Mouse (Mus musculus) Patski (cell line): ENCODE results near the gene Gm29609. TPM values are rescaled to one million over a fixed set of nuclear protein-coding genes. Genes with fewer than 3 reads are reported as not detected.

Experiments
- ATAC-seq: fragments of 100-300 bp; one replicate; pipeline ENCODE4 v1.8.0; 2021
- CTCF ChIA-PET: fragments of 350-600 bp; sonication (Branson Sonifier 250); formaldehyde crosslinking; loops from one replicate; lab custom pipeline; 2022; ENCODE audit warnings: inconsistent platforms; lab: Charles Lee
- POLR2A ChIA-PET: fragments of 350-600 bp; sonication (Branson Sonifier 250); formaldehyde crosslinking; loops from one replicate; lab custom pipeline; 2022; ENCODE audit warnings: antibody characterized with exemption, inconsistent platforms; lab: Charles Lee
- DNase-seq: peaks from one replicate; pipeline ENCODE4 v3.0.0-alpha.2; 2011; ENCODE audit warnings: low read depth, low spot score
- H3K27me3 ChIP-seq: fragments of 371-371 bp; one replicate; pipeline ENCODE4 v1.5.1; 2021
- CTCF ChIP-seq: fragments of 100-300 bp; IDR thresholded peaks from one replicate; pipeline ENCODE4 v1.5.1; 2021
- in situ Hi-C: fragments of 300-500 bp; cut with MboI; formaldehyde crosslinking; loops from 3 replicates; pipeline ENCODE4 v1.11.1; 2018; ENCODE audit warnings: low pct_unique_long_range_greater_than_20kb, mixed read lengths
- polyA plus RNA-seq: library from polyadenylated mRNA; unstranded; gene quantifications from one replicate; pipeline ENCODE4 v1.2.3, GENCODE M21; 2021

Gene Gm29609
- polyA plus RNA-seq, 1 experiment from 2014 or later, result 3.9 TPM

DNA sequence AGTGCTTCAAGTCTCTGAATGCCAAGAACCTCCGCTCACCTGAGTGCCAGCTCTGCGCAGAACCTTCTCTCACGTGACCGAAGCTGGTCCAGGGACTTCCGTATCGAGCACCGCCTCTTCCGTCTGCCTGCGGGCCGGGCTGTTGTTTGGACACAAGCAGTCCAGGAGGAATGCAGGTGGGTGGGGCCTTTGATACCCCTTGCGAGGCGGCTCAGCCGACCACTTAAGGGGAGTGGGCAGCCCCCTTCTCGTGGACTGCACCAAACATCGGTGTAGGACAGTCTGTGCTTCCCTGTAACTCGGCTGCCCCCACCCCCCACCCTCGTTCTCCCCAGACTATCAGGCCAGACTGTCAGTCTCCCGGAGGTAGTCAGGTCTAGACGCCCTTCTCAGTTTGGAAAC is 25.6 kb downstream of the Gm29609 start, which contains the start of gene Mpv17:
TSS of gene Mpv17 (minus strand) at position 100 of the 402 bp plus-strand sequence.
- ChIA-PET POLR2A (interaction anchor here (0.6 to 1.0 kb wide), 3 partner anchors 16 to 39 kb away, joined by 3 read pairs; partner anchors contain the start of genes Eif2b4, Gm29609, Gtf3c2 and Snx17), CTCF (interaction anchor here (1.8 kb wide), 1 partner anchor 9 kb away, joined by 5 read pairs; no protein-coding TSS in a partner anchor)
- H3K27me3 ChIP-seq, result no peaks in the 10 kb centered on the region
- ATAC-seq (peak; percentile 75), DNase-seq (peak; percentile 70)
- in situ Hi-C loops, result no loop called here
- TF ChIP-seq CTCF, result no peak

DNA sequence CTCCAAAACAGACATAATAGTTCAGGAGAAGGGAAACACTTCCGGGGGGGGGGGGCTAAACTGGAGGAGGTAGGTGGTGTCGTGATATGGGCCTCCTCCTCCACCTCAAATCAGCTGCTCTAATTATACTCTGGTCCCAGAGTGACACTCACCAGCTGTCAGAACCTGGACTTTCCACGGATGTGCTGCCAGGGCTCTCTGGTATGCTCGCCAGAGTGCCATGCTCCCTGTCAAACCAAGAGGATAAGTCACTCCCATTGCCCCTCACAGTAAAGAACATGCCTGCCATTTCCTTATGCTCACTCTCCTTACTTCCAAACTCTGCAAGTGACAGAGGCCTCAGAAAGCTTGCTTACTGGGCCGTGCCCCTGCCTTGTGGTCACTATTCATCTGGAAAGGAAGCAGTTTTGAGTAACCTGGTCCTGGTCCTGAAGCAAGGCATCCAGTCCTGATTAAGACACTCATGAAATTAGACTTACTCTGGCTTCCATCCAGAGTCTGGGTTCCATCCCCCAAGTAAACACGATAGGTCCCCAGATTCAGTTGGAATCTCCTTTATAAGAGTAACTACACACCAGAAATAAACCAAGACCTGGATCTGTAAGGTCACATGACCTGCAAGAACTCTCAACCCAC is 26.1 kb downstream of the Gm29609 start:
- ATAC-seq (peak; percentile 8), DNase-seq (no peak)
- CTCF ChIA-PET, result interaction anchor here (1.8 kb wide), 1 partner anchor 9 kb away, joined by 5 read pairs; no protein-coding TSS in a partner anchor
- TF ChIP-seq CTCF, result no peak
- in situ Hi-C loops, result no loop called here
- H3K27me3 ChIP-seq, result no peaks in the 10 kb centered on the region
- POLR2A ChIA-PET, result interaction anchor here (0.6 to 2.0 kb wide), 4 partner anchors 9 to 248 kb away, joined by 3 to 5 read pairs (median 4); partner anchors contain the start of genes Eif2b4, Gm29609, Gtf3c2 and Snx17

DNA sequence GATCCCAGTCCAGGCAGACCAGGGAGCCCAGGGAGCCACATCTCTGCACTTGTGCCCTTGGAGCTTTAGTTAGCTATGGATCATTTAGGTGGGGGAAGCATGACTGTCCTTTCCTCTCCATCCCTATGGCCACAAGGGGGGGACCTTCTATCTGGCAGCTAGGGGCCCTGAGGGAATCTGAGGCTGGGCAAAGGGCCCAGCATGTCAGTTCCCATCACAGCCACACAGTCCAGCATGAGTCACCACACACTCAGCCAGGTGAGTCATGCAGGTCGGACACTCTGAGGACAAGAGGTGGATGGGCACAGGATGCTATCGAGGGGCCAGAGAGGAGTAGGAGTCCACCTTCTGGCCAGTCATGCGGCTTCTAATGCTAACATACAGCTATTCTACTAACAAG is 28.0 kb downstream of the Gm29609 start:
- POLR2A ChIA-PET, result interaction anchor here (0.6 to 2.0 kb wide), 4 partner anchors 11 to 97 kb away, joined by 3 to 5 read pairs (median 3); partner anchors contain the start of gene Zfp513
- TF ChIP-seq CTCF, result no peak

DNA sequence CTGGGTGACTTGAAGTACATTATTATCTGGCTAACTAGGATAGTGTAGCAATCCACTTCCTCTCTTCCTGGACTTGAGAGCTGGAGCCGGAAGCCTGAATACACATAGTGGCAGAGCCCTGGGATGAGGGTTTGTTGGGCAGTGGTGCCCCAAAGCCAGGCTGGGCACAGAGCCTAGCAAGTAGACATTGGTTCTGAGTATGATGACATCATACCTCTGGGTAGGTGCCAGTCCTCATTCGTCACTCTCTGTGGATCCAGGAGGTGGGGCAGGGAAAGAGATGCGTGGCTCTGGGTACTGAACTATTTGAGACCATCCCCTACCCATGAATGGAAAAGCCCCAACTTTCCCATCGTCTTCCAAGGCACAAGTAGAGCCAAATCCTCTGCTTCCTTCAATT is 29.9 kb downstream of the Gm29609 start:
- CTCF ChIA-PET, result no interaction called here
- in situ Hi-C loops, result no loop called here
- POLR2A ChIA-PET, result interaction anchor here (0.6 kb wide), 1 partner anchor 326 kb away, joined by 3 read pairs; no protein-coding TSS in a partner anchor
- ATAC-seq, result no peak
- no peaks in the 10 kb centered on the region for H3K27me3 ChIP-seq
- DNase-seq, result no peak
- no peak for TF ChIP-seq CTCF

More for the DNA sequence above, 28.0 kb downstream of the Gm29609 start:
- ATAC-seq (peak; percentile 48), DNase-seq (peak; percentile 91)
- in situ Hi-C loops, result no loop called here
- H3K27me3 ChIP-seq, result no peaks in the 10 kb centered on the region
- CTCF ChIA-PET, result interaction anchor here (0.8 to 2.2 kb wide), 4 partner anchors 13 to 41 kb away, joined by 3 to 11 read pairs (median 6); partner anchors contain the start of genes Gm29609, Gtf3c2 and Ucn

DNA sequence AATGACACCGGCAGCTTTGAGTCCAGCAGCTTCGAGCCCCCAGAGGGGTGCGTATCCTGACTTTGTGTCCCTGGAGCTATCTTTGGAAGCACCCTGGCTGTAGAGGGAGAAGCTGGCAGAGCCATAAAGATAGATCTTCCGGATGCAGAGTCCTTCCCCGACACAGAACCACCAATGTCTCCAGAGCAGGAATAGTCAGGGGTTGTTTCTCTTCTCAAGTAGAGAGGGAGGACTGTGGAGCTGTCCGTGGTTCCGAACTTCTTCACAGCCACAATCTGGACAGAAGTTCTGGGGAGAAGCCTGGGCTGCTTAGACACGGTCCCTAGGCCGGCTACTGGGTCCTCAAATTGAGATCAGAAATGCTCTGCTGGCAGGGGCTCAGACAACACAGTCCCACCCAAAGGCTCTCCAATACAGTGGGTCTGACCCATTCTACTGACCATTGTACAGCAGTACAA is 40.7 kb downstream of the Gm29609 start:
- POLR2A ChIA-PET, result no interaction called here
- H3K27me3 ChIP-seq, result peaks cover 41% of the 10 kb centered on the region
- DNase-seq, result no peak
- no peak for TF ChIP-seq CTCF
- peak; percentile 30 for ATAC-seq
- CTCF ChIA-PET, result interaction anchor here (1.7 kb wide), 1 partner anchor 12 kb away, joined by 6 read pairs; no protein-coding TSS in a partner anchor
- in situ Hi-C loops, result no loop called here

DNA sequence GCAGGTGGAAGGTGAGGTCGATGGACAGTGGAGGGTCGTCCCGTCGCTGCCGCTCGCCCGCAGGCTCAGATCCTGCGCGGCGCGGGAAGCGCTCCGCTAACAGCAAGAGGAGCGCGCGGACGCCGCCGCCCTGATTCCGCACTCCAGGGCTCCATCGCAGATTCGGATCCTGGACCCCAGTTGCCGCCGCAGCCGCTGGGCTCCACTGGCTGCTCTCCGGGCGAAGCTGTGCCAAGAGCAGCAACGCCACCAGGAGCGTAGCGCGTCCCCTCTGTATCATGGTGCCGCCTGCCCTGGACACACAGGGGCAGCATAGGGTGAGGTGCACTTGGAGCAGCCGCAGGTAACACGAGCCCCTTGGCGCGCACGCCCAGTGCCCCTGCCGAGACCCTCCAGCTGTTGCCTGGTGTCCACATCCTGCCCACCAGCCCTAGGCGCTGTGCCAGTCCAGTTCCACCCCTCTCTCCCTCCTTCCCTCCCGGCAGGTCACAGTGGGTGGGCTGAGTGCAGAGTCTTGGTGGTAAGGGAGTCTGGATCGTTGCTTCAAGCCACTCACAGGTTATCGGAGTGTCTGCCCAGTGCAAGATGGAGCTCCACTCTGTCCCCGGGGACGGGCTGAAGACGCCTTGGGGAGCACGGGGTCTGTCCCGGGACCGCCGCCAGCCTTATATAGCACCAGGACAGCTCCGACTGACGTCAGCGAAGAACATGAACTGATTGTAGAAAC is 41.3 kb downstream of the Gm29609 start, which contains the start of gene Ucn:
TSS of gene Ucn (minus strand) at position 589 of the 727 bp plus-strand sequence.
- in situ Hi-C loops, result no loop called here
- POLR2A ChIA-PET, result no interaction called here
- no peak for TF ChIP-seq CTCF
- no peak for DNase-seq
- H3K27me3 ChIP-seq, result peaks cover 41% of the 10 kb centered on the region
- ATAC-seq, result peak; percentile 31
- CTCF ChIA-PET, result interaction anchor here (1.7 kb wide), 1 partner anchor 13 kb away, joined by 6 read pairs; no protein-coding TSS in a partner anchor

DNA sequence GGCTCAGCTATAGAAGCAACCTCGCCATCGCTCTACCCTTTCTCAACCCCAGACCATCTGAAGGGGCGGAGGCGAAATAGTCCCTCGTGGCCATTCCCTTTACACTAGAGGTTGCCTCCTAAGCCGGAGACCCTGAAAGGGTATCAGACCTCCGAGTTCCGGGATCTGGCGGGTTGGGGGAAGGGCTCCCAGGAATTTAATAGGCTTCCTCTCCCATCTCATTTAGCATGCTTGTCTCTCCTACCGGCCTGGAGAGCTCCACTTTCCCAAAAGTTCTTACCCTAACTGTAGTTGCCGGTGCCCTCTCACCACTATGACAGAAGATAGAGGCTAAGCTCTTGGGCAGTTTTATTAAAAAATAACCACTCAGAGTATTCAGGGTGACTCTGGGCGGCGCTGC is 42.1 kb downstream of the Gm29609 start:
- no peak for TF ChIP-seq CTCF
- CTCF ChIA-PET, result interaction anchor here (1.2 to 1.7 kb wide), 2 partner anchors 14 kb away, joined by 3 to 6 read pairs; no protein-coding TSS in a partner anchor
- peaks cover 41% of the 10 kb centered on the region for H3K27me3 ChIP-seq

DNA sequence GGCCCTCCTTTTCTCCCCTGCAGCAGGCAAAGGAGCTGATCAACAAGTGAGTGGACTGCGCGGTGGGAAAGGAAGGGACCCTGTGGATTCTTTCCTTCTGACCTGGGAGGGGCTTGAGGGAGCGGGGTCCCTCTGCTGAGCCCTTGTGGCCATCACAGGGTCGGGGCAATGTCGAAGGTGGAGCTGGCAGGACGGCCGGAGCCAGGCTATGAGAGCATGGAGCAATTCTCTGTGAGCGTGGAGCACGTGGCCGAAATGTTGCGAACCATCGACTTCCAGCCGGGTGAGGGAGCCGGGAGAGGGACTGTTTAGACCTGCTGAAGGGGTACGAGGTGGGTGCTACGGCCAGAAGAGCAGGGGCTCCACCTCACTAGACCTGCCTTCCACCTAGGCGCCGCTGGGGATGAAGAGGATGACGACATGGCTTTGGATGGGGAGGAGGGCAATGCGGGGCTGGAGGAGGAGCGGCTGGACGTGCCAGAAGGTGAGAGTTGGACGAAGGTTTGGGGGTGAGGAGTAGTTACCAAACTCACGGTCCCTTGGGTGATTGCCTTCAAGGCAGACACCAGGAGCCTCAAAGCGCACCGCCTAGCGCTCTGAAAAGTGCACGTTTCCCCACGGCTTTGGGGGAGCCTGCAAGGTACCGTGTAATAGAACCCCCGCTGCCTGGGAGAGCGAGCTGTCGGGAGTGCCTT is 42.8 kb downstream of the Gm29609 start:
- no peak for TF ChIP-seq CTCF
- in situ Hi-C loops, result no loop called here
- ATAC-seq (no peak), DNase-seq (no peak)
- POLR2A ChIA-PET, result no interaction called here
- peaks cover 44% of the 10 kb centered on the region for H3K27me3 ChIP-seq
- CTCF ChIA-PET, result interaction anchor here (1.2 kb wide), 1 partner anchor 15 kb away, joined by 3 read pairs; no protein-coding TSS in a partner anchor

More for the DNA sequence above, 42.1 kb downstream of the Gm29609 start:
- in situ Hi-C loops, result no loop called here
- POLR2A ChIA-PET, result no interaction called here
- ATAC-seq (no peak), DNase-seq (no peak)

DNA sequence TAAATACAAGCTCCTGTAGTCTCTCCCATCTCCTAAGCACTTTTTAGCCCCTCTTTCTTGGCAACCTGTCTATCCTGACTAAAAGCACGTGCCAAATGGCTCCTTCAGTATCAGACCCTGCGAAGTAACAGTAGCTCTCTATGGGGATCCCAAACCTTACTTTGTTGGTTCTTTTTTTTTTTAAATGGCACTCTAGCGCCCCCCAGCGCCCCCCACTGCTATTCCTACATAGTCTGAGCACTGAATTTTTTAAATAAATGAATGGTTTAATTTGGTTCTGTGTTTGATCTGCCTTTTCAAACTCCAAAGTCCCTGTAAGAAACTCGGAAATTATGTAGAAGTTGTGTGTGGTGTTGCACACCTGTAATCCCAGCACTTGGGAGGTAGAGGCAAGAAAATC is 53.7 kb downstream of the Gm29609 start:
- POLR2A ChIA-PET, result no interaction called here
- TF ChIP-seq CTCF, result no peak
- CTCF ChIA-PET, result interaction anchor here (1.3 kb wide), 1 partner anchor 167 kb away, joined by 3 read pairs; no protein-coding TSS in a partner anchor
- no peak for ATAC-seq
- in situ Hi-C loops, result no loop called here
- H3K27me3 ChIP-seq, result peaks cover 35% of the 10 kb centered on the region
- no peak for DNase-seq
